In the genomic region with DNA sequence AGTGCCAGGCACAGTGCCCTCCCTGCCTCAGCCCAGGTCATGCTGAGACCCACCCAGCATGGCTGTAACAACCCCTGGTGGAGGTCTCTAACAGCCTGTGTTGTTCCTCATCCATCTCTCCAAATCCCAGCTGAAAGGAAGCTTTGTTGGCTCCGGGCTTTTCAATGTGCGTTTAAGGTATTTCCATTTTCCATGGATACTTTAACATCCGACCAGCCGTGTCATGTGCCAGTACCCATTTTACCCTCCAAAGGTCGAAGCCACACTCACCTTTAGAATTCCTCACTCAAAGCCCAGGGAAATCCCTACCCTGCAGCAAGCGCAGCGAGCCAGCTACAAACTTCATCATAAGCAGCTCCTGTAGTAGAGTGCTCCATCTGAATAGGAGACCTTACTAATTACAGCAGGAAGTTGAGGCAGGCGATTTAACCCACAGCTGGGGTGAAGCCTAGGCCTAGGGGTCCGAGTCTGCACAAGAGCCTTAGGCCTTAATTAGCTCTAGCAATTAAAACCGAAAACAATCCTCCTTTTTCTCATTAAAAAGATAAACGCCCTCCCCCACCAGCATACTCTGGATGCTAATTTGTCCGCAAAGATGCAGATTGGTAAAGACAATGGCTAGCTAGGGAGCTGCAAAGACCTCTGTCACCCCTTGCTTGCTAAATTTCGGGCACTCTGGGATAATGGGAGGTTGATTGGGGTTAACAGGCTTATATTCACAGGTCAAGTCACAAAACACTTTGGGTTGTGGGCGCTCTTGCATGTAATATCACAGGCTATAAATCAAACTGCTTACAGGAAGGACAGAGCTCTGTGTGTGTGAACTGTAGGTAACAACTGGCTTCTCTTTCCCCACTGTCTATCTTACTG, we compare ENCODE assay signal across 15 mouse cellular contexts.
DNase-seq lines count a peak whose midpoint lies in the region; ATAC-seq and TF ChIP-seq lines count a peak whose summit lies in the region.
"Had no signal": no experiment of that assay in that cellular context is flagged by ENCODE, and none has a peak within 500 bp of the region (broad histone marks: within the 10 kb centered on the region; RNA-seq: fewer than 3 reads in every experiment).

No protein-coding gene starts in this region.

- no peak overlapping the region for H3K4me3 ChIP-seq in kidney, postnatal 0 days (replicated peaks; ENCODE audit: low read depth, low read length)
- H3K4me3 ChIP-seq in embryonic facial prominence, embryonic 10.5 days: no peak overlapping the region
- no peak overlapping the region for H3K4me3 ChIP-seq in forebrain, embryonic 16.5 days (replicated peaks; ENCODE audit: low read length)
- H3K4me3 ChIP-seq in neural tube, embryonic 14.5 days (ENCODE audit: low read depth, low read length): no peak overlapping the region
- H3K4me3 ChIP-seq: embryonic facial prominence, embryonic 15.5 days; layer of hippocampus, adult 2 months; liver, embryonic 12.5 days had no signal

- no peak overlapping the region for H3K9ac ChIP-seq in kidney, postnatal 0 days (ENCODE audit: low read depth, low read length)
- H3K9ac ChIP-seq in forebrain, embryonic 16.5 days (replicated peaks; ENCODE audit: low read depth, low read length): no peak overlapping the region
- no peak overlapping the region for H3K9ac ChIP-seq in neural tube, embryonic 14.5 days (replicated peaks; ENCODE audit: low read depth, low read length)
- H3K9ac ChIP-seq: embryonic facial prominence, embryonic 15.5 days; liver, embryonic 12.5 days had no signal

- no peaks in the 10 kb centered on the region for H3K27me3 ChIP-seq in kidney, postnatal 0 days (ENCODE audit: insufficient read depth, low read length)
- peaks cover 12% of the 10 kb centered on the region for H3K27me3 ChIP-seq in embryonic facial prominence, embryonic 10.5 days (replicated peaks; ENCODE audit: low read depth, poor library complexity, severe bottlenecking)
- H3K27me3 ChIP-seq in forebrain, embryonic 16.5 days (replicated peaks; ENCODE audit: control insufficient read depth, insufficient read depth, low read length): no peaks in the 10 kb centered on the region
- no peaks in the 10 kb centered on the region for H3K27me3 ChIP-seq in neural tube, embryonic 14.5 days (ENCODE audit: control insufficient read depth, insufficient read depth, low read length)
- H3K27me3 ChIP-seq: CH12.LX; embryonic facial prominence, embryonic 15.5 days; liver, embryonic 12.5 days had no signal

- H3K9me3 ChIP-seq in kidney, postnatal 0 days (replicated peaks; ENCODE audit: low read length): no peaks in the 10 kb centered on the region
- no peaks in the 10 kb centered on the region for H3K9me3 ChIP-seq in embryonic facial prominence, embryonic 10.5 days
- no peaks in the 10 kb centered on the region for H3K9me3 ChIP-seq in forebrain, embryonic 16.5 days (ENCODE audit: control insufficient read depth, low read length)
- no peaks in the 10 kb centered on the region for H3K9me3 ChIP-seq in neural tube, embryonic 14.5 days (ENCODE audit: control insufficient read depth, low read length)
- H3K9me3 ChIP-seq: embryonic facial prominence, embryonic 15.5 days; liver, embryonic 12.5 days had no signal

- H3K4me1 ChIP-seq in kidney, postnatal 0 days (replicated peaks; ENCODE audit: insufficient read depth, low read length): 0 out of 2 replicates have a peak, but pooled peaks cover 9% of the 10 kb centered on the region
- H3K4me1 ChIP-seq in embryonic facial prominence, embryonic 10.5 days: peaks cover 18% of the 10 kb centered on the region
- H3K4me1 ChIP-seq in forebrain, embryonic 16.5 days (replicated peaks; ENCODE audit: control insufficient read depth, insufficient read depth, low read length): peaks cover 8% of the 10 kb centered on the region
- H3K4me1 ChIP-seq in neural tube, embryonic 14.5 days (ENCODE audit: control insufficient read depth, insufficient read depth, low read length): 0 out of 2 replicates have a peak, but pooled peaks cover 5% of the 10 kb centered on the region
- H3K4me1 ChIP-seq: embryonic facial prominence, embryonic 15.5 days; liver, embryonic 12.5 days had no signal

- no peaks in the 10 kb centered on the region for H3K36me3 ChIP-seq in kidney, postnatal 0 days (ENCODE audit: insufficient read depth, low read length)
- H3K36me3 ChIP-seq in embryonic facial prominence, embryonic 10.5 days (replicated peaks): no peaks in the 10 kb centered on the region
- H3K36me3 ChIP-seq in forebrain, embryonic 16.5 days (ENCODE audit: control insufficient read depth, insufficient read depth): no peaks in the 10 kb centered on the region
- H3K36me3 ChIP-seq in neural tube, embryonic 14.5 days (ENCODE audit: control insufficient read depth, insufficient read depth, low read length): no peaks in the 10 kb centered on the region
- H3K36me3 ChIP-seq: embryonic facial prominence, embryonic 15.5 days; liver, embryonic 12.5 days had no signal

- WGBS in kidney, postnatal 0 days: 35% methylated on average over 14 of the region's 14 CpGs
- 16% methylated on average over 14 of the region's 14 CpGs for WGBS in embryonic facial prominence, embryonic 10.5 days
- WGBS in forebrain, embryonic 16.5 days: 5% methylated on average over 14 of the region's 14 CpGs
- 16% methylated on average over 14 of the region's 14 CpGs for WGBS in neural tube, embryonic 14.5 days

- DNase-seq in kidney, postnatal 0 days (ENCODE audit: low spot score): peak; percentile 25
- DNase-seq in kidney, adult 11 months: no peak
- DNase-seq in embryonic facial prominence, embryonic 10.5 days (ENCODE audit: low spot score): peak; percentile 23
- no peak for DNase-seq in left cerebral cortex, adult 9 months (ENCODE audit: low spot score in 2 of 2)
- no peak for DNase-seq in left cerebral cortex, adult 18-20 months (ENCODE audit: low spot score in 2 of 2)
- DNase-seq: adrenal gland, adult 2 months; cerebellum, adult 9-11 months; heart, postnatal 36 days; lung, postnatal 10 days had no signal

- H3K27ac ChIP-seq in kidney, postnatal 0 days: no peak overlapping the region
- 0 out of 2 replicates have a peak overlapping the region, but pooled peaks have one; percentile 11 for H3K27ac ChIP-seq in embryonic facial prominence, embryonic 10.5 days (replicated peaks)
- H3K27ac ChIP-seq in forebrain, embryonic 16.5 days (ENCODE audit: low read length): no peak overlapping the region
- no peak overlapping the region for H3K27ac ChIP-seq in neural tube, embryonic 14.5 days (ENCODE audit: low read depth, low read length)
- H3K27ac ChIP-seq: embryonic facial prominence, embryonic 15.5 days; layer of hippocampus, adult 2 months; liver, embryonic 12.5 days had no signal

- no peak for TF ChIP-seq CTCF in kidney, postnatal 0 days (IDR thresholded peaks at IDR 0.05; ENCODE audit: low read depth)

- H3K4me2 ChIP-seq in kidney, postnatal 0 days (ENCODE audit: low read length): no peak overlapping the region
- H3K4me2 ChIP-seq in forebrain, embryonic 16.5 days (ENCODE audit: low read length): no peak overlapping the region
- H3K4me2 ChIP-seq in neural tube, embryonic 14.5 days (ENCODE audit: low read depth, low read length): no peak overlapping the region
- H3K4me2 ChIP-seq: embryonic facial prominence, embryonic 15.5 days; liver, embryonic 12.5 days had no signal

- ATAC-seq in kidney, postnatal 0 days (replicated peaks; ENCODE audit: low FRiP score, low read depth): no peak; the same call in 1 of the 2 replicates
- ATAC-seq in forebrain, embryonic 16.5 days: peak; percentile 84
- ATAC-seq in neural tube, embryonic 14.5 days (ENCODE audit: low read depth): peak; percentile 63; the same call in 1 of the 2 replicates
- ATAC-seq: liver, embryonic 12.5 days had no signal

Comparison
In these comparisons a context has a peak if more than half of its experiments do, and no peak if none do; other contexts are left out.
1. DNase-seq: peak in kidney, postnatal 0 days (single experiment) and embryonic facial prominence, embryonic 10.5 days (single experiment); none in kidney, adult 11 months (single experiment), left cerebral cortex, adult 9 months (0 of 2) and left cerebral cortex, adult 18-20 months (0 of 2).